ENCODE assay signal across 28 mouse cellular contexts in the genomic region with DNA sequence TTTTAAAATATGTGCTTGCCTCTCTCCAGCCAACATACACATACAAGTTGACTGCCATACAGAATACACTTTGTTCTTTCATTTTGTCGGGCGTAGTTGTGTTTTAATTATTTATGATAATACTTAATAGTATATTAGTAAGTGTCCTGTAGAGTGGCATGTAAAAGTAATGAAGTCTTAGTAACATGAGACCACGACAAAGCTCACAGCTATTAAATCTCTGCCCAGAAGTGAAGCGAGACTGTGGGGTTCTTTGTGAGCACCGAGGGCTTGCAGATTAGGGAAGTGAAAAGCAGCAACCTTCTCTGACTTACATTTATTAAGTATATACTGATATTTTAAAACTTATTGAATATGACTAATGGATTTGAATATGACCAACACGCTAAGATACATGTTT.
DNase-seq lines count a peak whose midpoint lies in the region; ATAC-seq and TF ChIP-seq lines count a peak whose summit lies in the region.
"Had no signal": no experiment of that assay in that cellular context is flagged by ENCODE, and none has a peak within 500 bp of the region (broad histone marks: within the 10 kb centered on the region; RNA-seq: fewer than 3 reads in every experiment).

No protein-coding gene starts in this region.

- H3K27me3 ChIP-seq in CH12.LX (replicated peaks), result no peaks in the 10 kb centered on the region
- H3K27me3 ChIP-seq in lung, postnatal 0 days (replicated peaks; ENCODE audit: insufficient read depth, low read length), result no peaks in the 10 kb centered on the region
- H3K27me3 ChIP-seq: embryonic facial prominence, embryonic 12.5 days; embryonic facial prominence, embryonic 15.5 days; forebrain, embryonic 15.5 days; heart, embryonic 12.5 days; heart, embryonic 15.5 days; hindbrain, embryonic 13.5 days had no signal

- peak overlapping the region; percentile 64 for H3K27ac ChIP-seq in left cerebral cortex, adult 2 months
- no peak overlapping the region for H3K27ac ChIP-seq in CH12.LX (ENCODE audit: insufficient read depth, low read depth)
- H3K27ac ChIP-seq in lung, postnatal 0 days (ENCODE audit: low read length), result no peak overlapping the region
- H3K27ac ChIP-seq: embryonic facial prominence, embryonic 15.5 days; forebrain, embryonic 15.5 days; gastrocnemius, adult 2 months; heart, embryonic 15.5 days; hindbrain, embryonic 10.5 days; hindbrain, embryonic 13.5 days had no signal

- dilution Hi-C loops in CH12.LX (cut with MboI; ENCODE audit: extremely low pct_ligation_motif_present, extremely low pct_unique_long_range_greater_than_20kb, low sequenced_read_pairs), result no loop called here

- 0 out of 2 replicates have a peak overlapping the region, but pooled peaks have one; percentile 39 for H3K4me2 ChIP-seq in CH12.LX (ENCODE audit: insufficient read depth, low read depth, poor library complexity, severe bottlenecking)
- no peak overlapping the region for H3K4me2 ChIP-seq in lung, postnatal 0 days (replicated peaks; ENCODE audit: low read depth, low read length)
- H3K4me2 ChIP-seq: embryonic facial prominence, embryonic 12.5 days; embryonic facial prominence, embryonic 15.5 days; forebrain, embryonic 15.5 days; heart, embryonic 12.5 days; heart, embryonic 15.5 days; hindbrain, embryonic 13.5 days had no signal

- TF ChIP-seq POLR2A in CH12.LX (IDR thresholded peaks at IDR 0.05; ENCODE audit: low read depth, low read length), result no peak

- TF ChIP-seq CTCF in left cerebral cortex, adult 2 months (IDR thresholded peaks at IDR 0.05), result no peak
- no peak for TF ChIP-seq CTCF in CH12.LX (conservative IDR thresholded peaks at IDR 0.05 in 1 of 2, IDR thresholded peaks at IDR 0.05 in 1 of 2; ENCODE audit: low read depth in 2 of 2, low read length in 2 of 2)
- no peak for TF ChIP-seq CTCF in lung, postnatal 0 days (IDR thresholded peaks at IDR 0.05)

- no peak overlapping the region for H3K4me3 ChIP-seq in left cerebral cortex, adult 2 months
- no peak overlapping the region for H3K4me3 ChIP-seq in CH12.LX (replicated peaks in 1 of 3; ENCODE audit: low read depth in 2 of 3, low read length in 2 of 3, poor library complexity in 1 of 3)
- no peak overlapping the region for H3K4me3 ChIP-seq in lung, postnatal 0 days (ENCODE audit: low read depth, low read length)
- H3K4me3 ChIP-seq: embryonic facial prominence, embryonic 12.5 days; embryonic facial prominence, embryonic 15.5 days; forebrain, embryonic 15.5 days; gastrocnemius, adult 2 months; heart, embryonic 12.5 days; heart, embryonic 15.5 days; hindbrain, embryonic 10.5 days; hindbrain, embryonic 13.5 days had no signal

- TF ChIP-seq RAD21 in CH12.LX (IDR thresholded peaks at IDR 0.05; ENCODE audit: low read depth, low read length), result no peak

- DNase-seq in left cerebral cortex, adult 2 months (ENCODE audit: extremely low spot score in 1 of 2, low spot score in 2 of 2), result no peak
- no peak for DNase-seq in left cerebral cortex, adult 18-20 months (ENCODE audit: low spot score in 2 of 2)
- DNase-seq in CH12.LX (ENCODE audit: extremely low read depth), result peak; percentile 34
- DNase-seq in hindlimb bud, embryonic 11.5 days (ENCODE audit: extremely low spot score, low read depth, low spot score), result peak; percentile 39
- no peak for DNase-seq in right cerebral cortex, postnatal 4 days
- DNase-seq in lung, postnatal 0 days (ENCODE audit: low spot score), result no peak
- DNase-seq in ovary, postnatal 36 days (ENCODE audit: low spot score), result no peak
- DNase-seq: adrenal gland, postnatal 10 days; adrenal gland, postnatal 36 days; cerebellum, adult 18-20 months; cerebellum, adult 9-10 months; cerebellum, postnatal 14 days; gastrocnemius, adult 2 months; gastrocnemius, postnatal 14 days; heart, adult 18-20 months; heart, postnatal 10 days; heart, postnatal 36 days had no signal

- no peaks in the 10 kb centered on the region for H3K79me2 ChIP-seq in CH12.LX (replicated peaks; ENCODE audit: control insufficient read depth, extremely low read depth, insufficient read depth, poor library complexity, severe bottlenecking)

- H3K9ac ChIP-seq in CH12.LX (ENCODE audit: insufficient read depth, low read depth), result no peak overlapping the region
- H3K9ac ChIP-seq in lung, postnatal 0 days (replicated peaks; ENCODE audit: low read depth), result no peak overlapping the region
- H3K9ac ChIP-seq: embryonic facial prominence, embryonic 12.5 days; embryonic facial prominence, embryonic 15.5 days; forebrain, embryonic 15.5 days; heart, embryonic 12.5 days; heart, embryonic 15.5 days; hindbrain, embryonic 13.5 days had no signal

- WGBS in lung, postnatal 0 days, result 67% methylated on average over 6 of the region's 6 CpGs

- intact Hi-C loops in left cerebral cortex, adult 2 months (cut with DNase I), result no loop called here

- peaks cover 0 to 5% of the 10 kb centered on the region in 2 experiments; a peak in 1 of 4 replicates for H3K4me1 ChIP-seq in CH12.LX (ENCODE audit: control insufficient read depth in 1 of 2, insufficient read depth in 2 of 2)
- H3K4me1 ChIP-seq in lung, postnatal 0 days (ENCODE audit: insufficient read depth, low read depth, low read length), result no peaks in the 10 kb centered on the region
- H3K4me1 ChIP-seq: forebrain, embryonic 15.5 days; heart, embryonic 12.5 days; heart, embryonic 15.5 days; hindbrain, embryonic 10.5 days; hindbrain, embryonic 13.5 days had no signal

- no peaks in the 10 kb centered on the region for H3K9me3 ChIP-seq in CH12.LX (replicated peaks; ENCODE audit: low read length)
- no peaks in the 10 kb centered on the region for H3K9me3 ChIP-seq in lung, postnatal 0 days (ENCODE audit: low read length)
- H3K9me3 ChIP-seq: embryonic facial prominence, embryonic 12.5 days; embryonic facial prominence, embryonic 15.5 days; forebrain, embryonic 15.5 days; heart, embryonic 12.5 days; heart, embryonic 15.5 days; hindbrain, embryonic 10.5 days; hindbrain, embryonic 13.5 days had no signal

- H3K36me3 ChIP-seq in CH12.LX (replicated peaks in 1 of 2; ENCODE audit: control insufficient read depth in 1 of 2, insufficient read depth in 1 of 2, low read length in 1 of 2), result no peaks in the 10 kb centered on the region
- H3K36me3 ChIP-seq in lung, postnatal 0 days (ENCODE audit: insufficient read depth, low read length), result no peaks in the 10 kb centered on the region
- H3K36me3 ChIP-seq: embryonic facial prominence, embryonic 12.5 days; embryonic facial prominence, embryonic 15.5 days; forebrain, embryonic 15.5 days; heart, embryonic 12.5 days; heart, embryonic 15.5 days; hindbrain, embryonic 10.5 days; hindbrain, embryonic 13.5 days had no signal

- TF ChIP-seq EP300 in CH12.LX (IDR thresholded peaks at IDR 0.05; ENCODE audit: low read length), result no peak
- no peak for TF ChIP-seq EP300 in lung, postnatal 0 days (IDR thresholded peaks at IDR 0.05)

- ATAC-seq in neutrophil, adult 5-6 weeks (ENCODE audit: extremely low read depth, insufficient number of reproducible peaks, low FRiP score, poor library complexity, severe bottlenecking), result 0 out of 2 replicates have a peak, but pooled peaks have one; percentile 23
- no peak for ATAC-seq in lung, postnatal 0 days
- ATAC-seq: CD4-positive, CD25-positive, alpha-beta regulatory T cell, adult 4 months; forebrain, embryonic 15.5 days; hindbrain, embryonic 16.5 days; inflammation-experienced regulatory T-cells, adult 6 months had no signal

- in situ Hi-C loops in CH12.LX (cut with MboI; ENCODE audit: low pct_ligation_motif_present, low pct_unique_long_range_greater_than_20kb, low sequenced_read_pairs), result no loop called here

TF ChIP-seq in CH12.LX, 34 proteins besides CTCF, POLR2A, EP300 and RAD21:
- TF ChIP-seq IRF4 (IDR thresholded peaks at IDR 0.05; ENCODE audit: low read depth, low read length), result 0 out of 2 replicates have a peak, but pooled peaks have one; percentile 6
- TF ChIP-seq ZC3H11A (IDR thresholded peaks at IDR 0.05; ENCODE audit: low read depth, low read length), result no peak

Comparison
In these comparisons a context has a peak if more than half of its experiments do, and no peak if none do; other contexts are left out.
1. DNase-seq: peak in CH12.LX (single experiment) and hindlimb bud, embryonic 11.5 days (single experiment); none in left cerebral cortex, adult 2 months (0 of 2), left cerebral cortex, adult 18-20 months (0 of 2), right cerebral cortex, postnatal 4 days (single experiment), lung, postnatal 0 days (single experiment) and ovary, postnatal 36 days (single experiment).